Mouse (Mus musculus) ovary, adult 18-20 months (tissue): ENCODE measurements around the gene Mapk6.
"Not testable (repeated sequence)": the region's sequence is repeated elsewhere in the genome, so short reads cannot be mapped to it uniquely, and the experiment has no call there.

Experiments used
- DNase-seq: peaks from one replicate; pipeline ENCODE4 v3.0.0; 2022; ENCODE audit warnings: low spot score, mixed read lengths

Mapk6 gene

DNA sequence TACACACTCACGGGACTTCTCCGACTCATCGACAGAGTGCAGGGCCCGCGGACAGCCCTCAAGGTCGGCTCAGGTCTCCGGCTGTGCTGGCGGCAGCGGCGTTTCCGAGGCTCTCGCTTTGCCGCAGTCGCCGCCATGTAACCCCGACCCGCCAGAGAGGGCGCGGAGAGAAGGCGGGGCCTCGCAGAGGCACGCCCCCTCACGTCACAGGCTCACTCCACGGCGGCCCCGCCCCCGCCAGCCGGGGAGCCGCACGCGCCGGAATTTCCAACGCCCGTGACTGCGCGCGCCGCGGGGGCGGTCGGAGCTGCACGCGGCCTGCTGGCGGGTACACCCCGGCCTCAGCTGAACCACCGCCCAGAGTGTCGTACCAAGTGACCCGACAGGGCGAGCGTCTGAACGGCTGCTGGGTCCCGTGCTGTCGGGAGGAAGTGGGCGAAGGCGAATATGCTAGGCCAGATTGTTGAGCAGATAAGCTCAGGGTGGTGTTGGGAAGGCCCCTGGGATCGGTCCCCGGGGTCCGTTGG lies at the start of gene Mapk6:
TSS of gene Mapk6 (minus strand) at position 154 of the 527 bp plus-strand sequence.
- peak; percentile 92 for DNase-seq

GRCm38 (mm10) chr9:75455684-75456083 lies 45.9 kb upstream of the Mapk6 start:
- no peak for DNase-seq

DNA sequence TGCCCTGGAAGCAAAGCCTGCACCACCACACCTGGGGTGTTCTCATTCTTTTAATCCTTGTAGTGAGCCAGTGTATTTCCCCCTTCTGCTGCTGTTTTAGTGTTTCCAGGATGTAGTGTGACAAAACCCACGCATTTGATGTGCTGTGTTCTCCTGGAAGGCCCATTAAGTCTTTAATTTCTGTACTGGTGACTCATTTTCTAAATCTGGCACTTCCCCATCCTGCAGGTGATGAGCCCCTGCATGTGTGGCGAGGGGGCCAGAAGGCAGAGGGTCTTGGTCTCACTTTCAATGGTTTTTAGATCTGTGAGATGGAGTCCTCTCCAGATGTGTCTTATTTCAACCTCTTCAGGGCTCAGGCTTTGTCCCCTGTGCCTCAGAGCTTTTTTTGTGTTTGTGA lies 44.2 kb upstream of the Mapk6 start:
- DNase-seq = no peak

GRCm38 (mm10) chr9:75448021-75448420 lies 38.2 kb upstream of the Mapk6 start:
- DNase-seq = no peak

- not testable (repeated sequence) for DNase-seq
These were observed 36.8 kb upstream of the Mapk6 start for GRCm38 (mm10) chr9:75446574-75446973.

DNA sequence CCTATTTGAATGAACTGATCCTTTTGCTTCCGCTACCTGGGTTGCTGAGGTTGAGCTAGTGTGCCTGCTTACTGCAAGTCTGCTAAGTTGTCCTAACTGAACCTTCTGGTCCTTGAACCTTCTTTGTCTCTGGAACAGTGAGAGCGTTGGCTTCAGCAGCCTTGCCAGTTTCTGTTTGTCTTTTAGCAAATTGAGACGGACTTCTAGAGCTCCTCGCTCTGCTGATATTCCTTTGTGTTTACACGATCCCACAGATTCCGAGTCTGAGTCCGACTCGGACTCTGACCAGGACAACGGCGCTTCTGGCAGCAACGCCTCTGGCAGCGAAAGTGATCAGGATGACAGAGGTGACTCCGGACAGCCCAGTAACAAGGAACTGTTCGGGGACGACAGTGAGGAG lies 35.2 kb upstream of the Mapk6 start:
- no peak for DNase-seq

DNA sequence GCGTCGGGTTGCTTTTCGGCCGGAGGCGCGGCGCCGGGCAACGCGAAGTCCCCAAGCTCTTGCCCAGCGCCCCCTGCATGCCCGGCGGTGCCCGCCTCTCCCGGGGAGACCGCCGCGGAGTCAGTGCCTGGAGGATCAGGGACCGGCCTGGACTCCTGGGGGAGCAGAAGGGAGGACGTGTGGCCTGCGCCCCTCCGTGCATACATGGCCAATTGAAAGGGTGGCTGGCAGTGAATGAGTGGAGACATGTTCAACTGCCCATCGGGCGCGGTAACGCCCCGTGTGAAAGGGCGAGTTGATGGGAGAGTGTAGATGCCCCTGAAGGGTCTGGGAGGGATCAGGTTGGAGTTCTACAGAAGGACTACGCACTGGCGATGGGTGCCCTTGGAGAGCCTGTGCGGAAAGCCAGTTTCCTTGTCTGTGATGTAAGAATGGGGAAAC lies 31.9 kb upstream of the Mapk6 start:
- DNase-seq = no peak

DNA sequence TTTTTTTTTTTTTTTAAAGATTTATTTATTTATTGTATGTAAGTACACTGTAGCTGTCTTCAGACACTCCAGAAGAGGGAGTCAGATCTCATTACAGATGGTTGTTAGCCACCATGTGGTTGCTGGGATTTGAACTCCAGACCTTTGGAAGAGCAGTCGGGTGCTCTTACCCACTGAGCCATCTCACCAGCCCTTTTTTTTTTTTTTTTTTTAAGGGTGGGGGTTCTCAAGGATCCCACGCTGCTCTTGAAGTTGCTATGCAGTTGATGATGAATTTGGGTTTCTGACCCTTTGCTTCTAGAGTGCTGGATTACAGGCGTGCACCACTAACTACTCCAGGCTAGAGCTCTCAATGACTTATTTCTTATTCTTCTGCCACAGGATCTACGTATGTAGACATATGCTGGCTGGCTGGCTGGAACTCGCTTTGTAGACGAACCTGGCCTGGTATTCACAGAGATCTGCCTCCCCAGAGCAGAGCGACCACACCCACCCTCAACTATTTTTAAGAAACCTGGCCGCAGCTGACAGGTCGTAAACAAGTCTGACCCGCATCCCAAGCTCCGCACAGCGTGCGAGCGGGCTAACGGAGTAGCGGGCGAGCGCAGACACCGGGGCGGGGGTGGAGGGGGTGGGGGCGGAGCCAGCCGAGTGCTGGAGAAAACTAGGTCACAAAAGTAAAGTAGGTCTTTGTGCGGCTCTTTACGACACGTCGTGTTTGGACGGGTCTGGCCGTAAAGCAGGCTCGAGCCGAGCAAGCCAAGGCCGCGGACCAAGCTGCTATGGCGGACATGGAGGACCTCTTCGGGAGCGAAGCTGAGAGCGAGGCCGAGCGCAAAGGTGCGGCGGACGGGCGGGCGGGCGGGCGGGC lies 31.2 kb upstream of the Mapk6 start, which contains the start of gene Leo1:
TSS of gene Leo1 (plus strand) at position 729 of the 871 bp plus-strand sequence.
- peak; percentile 87 for DNase-seq

DNA sequence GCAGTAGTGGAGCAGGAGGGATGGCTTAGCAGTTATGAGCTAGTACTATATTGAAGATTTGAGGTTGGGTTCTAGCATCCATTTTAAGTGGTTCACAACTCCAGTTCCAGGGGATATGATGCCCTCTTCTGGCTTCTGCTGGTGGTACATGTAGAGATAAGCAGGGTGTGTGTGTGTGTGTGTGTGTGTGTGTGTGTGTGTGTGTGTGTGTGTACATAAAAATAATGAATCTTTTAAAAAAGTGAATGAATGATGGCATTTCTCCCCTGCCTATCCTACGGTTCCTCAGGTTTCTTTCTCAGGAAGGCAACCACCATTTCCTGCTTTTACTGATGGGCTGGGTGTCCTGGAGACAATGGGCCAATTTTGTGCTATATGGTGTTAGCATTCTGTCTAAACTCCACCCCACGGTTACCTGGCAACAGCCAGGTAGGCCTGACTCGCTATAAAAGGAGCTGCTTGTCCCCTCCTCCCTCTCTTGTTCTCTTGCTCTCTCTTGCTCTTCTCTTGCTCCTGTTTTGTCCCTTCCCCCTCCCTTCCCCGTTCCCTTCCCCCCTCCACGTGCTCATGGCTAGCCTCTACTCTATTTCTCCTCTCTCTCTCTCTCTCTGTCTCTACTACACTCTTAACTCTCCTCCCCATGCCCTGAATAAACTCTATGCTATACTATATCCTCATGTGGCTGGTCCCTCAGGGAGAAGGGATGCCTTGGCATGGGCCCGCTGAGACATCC lies 28.0 kb upstream of the Mapk6 start:
- no peak for DNase-seq

GRCm38 (mm10) chr9:75435918-75436317 lies 26.1 kb upstream of the Mapk6 start:
- DNase-seq = peak; percentile 64

- DNase-seq = no peak
These were observed 25.5 kb upstream of the Mapk6 start for GRCm38 (mm10) chr9:75435291-75435690.

DNA sequence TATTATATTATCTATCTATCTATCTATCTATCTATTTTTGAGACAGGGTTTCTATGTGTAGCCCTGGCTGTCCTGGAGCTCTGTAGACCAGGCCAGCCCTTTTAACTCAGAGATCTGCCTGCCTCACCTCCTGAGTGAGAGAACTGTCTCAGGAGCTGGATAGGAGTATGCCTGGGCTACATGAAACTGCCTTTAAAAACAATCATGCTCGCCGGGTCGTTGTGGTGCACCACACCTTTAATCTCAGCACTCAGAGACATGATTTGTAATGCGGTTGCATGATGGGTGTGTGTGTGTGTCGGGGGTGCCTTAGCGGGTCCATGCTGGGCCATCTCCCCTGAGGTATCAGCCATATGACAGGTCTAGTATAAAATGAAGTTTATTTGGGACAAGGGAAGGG lies 25.1 kb upstream of the Mapk6 start:
- DNase-seq = no peak

DNA sequence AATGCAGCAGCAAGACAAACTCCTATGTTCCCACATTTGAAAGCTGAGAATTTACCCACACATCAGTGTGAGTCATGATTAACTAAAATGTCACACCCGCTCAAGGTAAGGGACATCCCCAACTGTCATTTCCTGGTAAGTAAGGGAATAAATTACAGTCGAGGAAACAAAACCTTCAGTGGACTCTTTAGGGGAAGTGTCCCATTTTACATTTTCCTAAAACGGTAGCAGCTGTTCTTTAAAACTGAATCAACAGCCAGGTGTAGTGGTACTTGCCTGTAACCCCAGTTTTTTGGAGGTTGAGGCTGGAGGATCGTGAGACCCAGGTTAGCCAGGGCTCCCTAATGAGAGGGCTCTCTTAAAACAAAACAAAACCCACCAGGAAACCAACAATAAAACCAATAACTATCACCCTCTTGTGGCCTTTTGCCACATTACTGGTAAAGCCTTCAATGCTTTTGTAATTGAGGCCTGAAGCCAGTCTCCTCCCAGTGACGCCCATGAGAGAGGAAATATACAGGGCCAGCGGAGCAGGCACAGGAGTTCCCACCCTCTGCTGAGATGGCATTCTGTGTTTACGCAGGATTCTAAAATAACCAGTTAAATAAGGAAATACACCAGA lies 24.5 kb upstream of the Mapk6 start:
- no peak for DNase-seq

- DNase-seq = no peak
These were observed 22.9 kb upstream of the Mapk6 start for GRCm38 (mm10) chr9:75432694-75433093.

- DNase-seq = peak; percentile 24
These were observed 21.2 kb upstream of the Mapk6 start for GRCm38 (mm10) chr9:75430822-75431621.

GRCm38 (mm10) chr9:75429657-75430056 lies 19.9 kb upstream of the Mapk6 start:
- no peak for DNase-seq

DNA sequence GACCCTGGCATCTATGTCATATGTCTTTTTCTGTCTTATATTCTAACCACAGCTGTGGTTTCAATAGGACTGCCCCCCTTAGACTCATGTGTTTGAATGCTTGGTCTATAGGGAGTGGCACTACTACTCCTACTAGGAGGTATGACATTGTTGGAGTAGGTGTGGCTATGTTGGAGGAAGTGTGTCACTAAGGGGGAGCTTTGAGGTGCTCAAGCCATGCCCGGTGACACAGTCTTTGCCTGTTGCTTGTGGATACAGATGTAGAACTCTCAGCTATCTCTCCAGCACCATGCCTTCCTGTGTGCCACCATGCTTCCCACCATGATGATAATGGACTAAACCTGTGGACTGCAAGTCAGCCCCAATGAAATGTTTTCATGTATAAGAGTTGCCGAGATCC lies 19.2 kb upstream of the Mapk6 start:
- no peak for DNase-seq

- DNase-seq = no peak
These were observed 18.4 kb upstream of the Mapk6 start for GRCm38 (mm10) chr9:75428274-75428600.

GRCm38 (mm10) chr9:75427366-75428273 lies 17.8 kb upstream of the Mapk6 start:
- no peak for DNase-seq

DNA sequence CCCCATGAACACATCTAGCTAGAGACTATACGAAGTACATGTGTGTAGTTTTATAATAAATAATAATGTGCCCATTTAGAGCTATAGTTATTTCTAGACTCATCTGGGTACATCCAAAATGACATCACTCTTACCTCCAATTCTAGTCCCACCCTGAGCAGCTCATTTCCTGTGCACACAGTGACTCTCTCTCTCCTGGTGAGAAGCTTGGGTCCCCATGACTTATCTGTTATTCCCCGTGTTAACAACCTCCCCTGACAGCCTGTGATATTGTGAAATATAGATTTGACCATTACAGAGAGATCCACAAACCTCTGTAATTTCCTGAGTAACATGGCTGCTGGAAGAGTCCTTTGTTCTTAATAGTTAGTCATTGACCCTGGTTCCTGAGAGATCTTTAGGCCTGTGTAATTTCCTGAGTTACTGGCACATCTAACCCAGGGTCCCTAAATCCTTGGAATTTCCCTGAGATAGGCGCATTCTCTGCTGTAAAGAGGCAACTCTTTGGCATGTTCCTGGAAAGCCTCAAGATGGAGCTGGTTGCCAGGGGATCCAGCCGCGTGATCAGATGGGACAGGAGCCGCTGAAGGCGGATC lies 16.1 kb upstream of the Mapk6 start:
- no peak for DNase-seq
